Mouse (Mus musculus) liver, embryonic 14.5 days (tissue): ENCODE results near the gene Med12.

Experiments
- CTCF ChIP-seq: IDR thresholded peaks from 2 replicates; pipeline ENCODE4 v1.5.1; 2016; ENCODE audit warnings: antibody characterized with exemption, low read depth, control low read depth
- EP300 ChIP-seq: IDR thresholded peaks from 2 replicates; pipeline ENCODE4 v1.6.1; 2016; ENCODE audit warnings: antibody characterized with exemption, low read depth

- TF ChIP-seq CTCF (peak; percentile 49), EP300 (no peak)
Observed at GRCm38 (mm10) chrX:101256603-101257002, 17.2 kb upstream of the Med12 start.
